Mouse (Mus musculus): ENCODE data around the gene Cst3. TPM values are rescaled to one million over a fixed set of nuclear protein-coding genes. Genes with fewer than 3 reads are reported as not detected.

Gene Cst3
- polyA plus RNA-seq (2012; ENCODE audit: insufficient read depth, low replicate concordance), result 199 and 636 TPM in 2 replicates

GRCm38 (mm10) chr2:148875335-148875811 lies at the start of gene Cst3:
Cst3 (minus strand) TSS chr2:148875692.
- no peaks in the 10 kb centered on the region for H3K27me3 ChIP-seq (replicated peaks)
- TF ChIP-seq FLI1 (IDR thresholded peaks at IDR 0.05; ENCODE audit: low read length), result no peak
- no peak for TF ChIP-seq GATA1 (IDR thresholded peaks at IDR 0.05; ENCODE audit: borderline replicate concordance, low read length)
- peaks cover 34% of the 10 kb centered on the region for H3K36me3 ChIP-seq (replicated peaks; ENCODE audit: low read length)
- H3K4me3 ChIP-seq (replicated peaks), result peak within 1 kb of the TSS; percentile 100
- no peaks in the 10 kb centered on the region for H3K9me3 ChIP-seq
- peaks cover 63% of the 10 kb centered on the region for H3K4me1 ChIP-seq

- TF ChIP-seq FLI1 (IDR thresholded peaks at IDR 0.05; ENCODE audit: low read length), result no peak
- no peak for TF ChIP-seq GATA1 (IDR thresholded peaks at IDR 0.05; ENCODE audit: borderline replicate concordance, low read length)
- Histone ChIP-seq H3K27me3 (replicated peaks) (no peaks in the 10 kb centered on the region), H3K4me1 (peaks cover 7% of the 10 kb centered on the region), H3K4me3 (replicated peaks) (peak overlapping the region; percentile 85), H3K9me3 (no peaks in the 10 kb centered on the region), H3K36me3 (replicated peaks; ENCODE audit: low read length) (no peaks in the 10 kb centered on the region)
Observed at GRCm38 (mm10) chr2:148902286-148902685, 26.8 kb upstream of the Cst3 start.

GRCm38 (mm10) chr2:148900305-148900704 lies 24.8 kb upstream of the Cst3 start:
- Histone ChIP-seq H3K9me3 (no peaks in the 10 kb centered on the region), H3K4me3 (replicated peaks) (no peak overlapping the region), H3K36me3 (replicated peaks; ENCODE audit: low read length) (no peaks in the 10 kb centered on the region), H3K4me1 (peaks cover 7% of the 10 kb centered on the region), H3K27me3 (replicated peaks) (no peaks in the 10 kb centered on the region)
- no peak for TF ChIP-seq FLI1 (IDR thresholded peaks at IDR 0.05; ENCODE audit: low read length)
- TF ChIP-seq GATA1 (IDR thresholded peaks at IDR 0.05; ENCODE audit: borderline replicate concordance, low read length), result no peak

- Histone ChIP-seq H3K36me3 (replicated peaks; ENCODE audit: low read length) (no peaks in the 10 kb centered on the region), H3K4me3 (replicated peaks) (no peak overlapping the region), H3K27me3 (replicated peaks) (peaks cover 5% of the 10 kb centered on the region), H3K4me1 (peaks cover 4% of the 10 kb centered on the region; the same call in 1 of the 2 replicates), H3K9me3 (no peaks in the 10 kb centered on the region)
- TF ChIP-seq GATA1 (IDR thresholded peaks at IDR 0.05; ENCODE audit: borderline replicate concordance, low read length), result no peak
Observed at GRCm38 (mm10) chr2:148896219-148896618, 20.7 kb upstream of the Cst3 start.

- H3K9me3 ChIP-seq, result no peaks in the 10 kb centered on the region
- no peak for TF ChIP-seq FLI1 (IDR thresholded peaks at IDR 0.05; ENCODE audit: low read length)
- no peak for TF ChIP-seq GATA1 (IDR thresholded peaks at IDR 0.05; ENCODE audit: borderline replicate concordance, low read length)
- peaks cover 5% of the 10 kb centered on the region for H3K27me3 ChIP-seq (replicated peaks)
- H3K4me1 ChIP-seq, result no peaks in the 10 kb centered on the region
- H3K36me3 ChIP-seq (replicated peaks; ENCODE audit: low read length), result no peaks in the 10 kb centered on the region
- no peak overlapping the region for H3K4me3 ChIP-seq (replicated peaks)
Observed at GRCm38 (mm10) chr2:148893107-148893506, 17.6 kb upstream of the Cst3 start.

- TF ChIP-seq FLI1 (IDR thresholded peaks at IDR 0.05; ENCODE audit: low read length) (no peak), GATA1 (IDR thresholded peaks at IDR 0.05; ENCODE audit: borderline replicate concordance, low read length) (no peak)
- H3K4me3 ChIP-seq (replicated peaks), result no peak overlapping the region
- H3K4me1 ChIP-seq, result no peaks in the 10 kb centered on the region
- H3K9me3 ChIP-seq, result no peaks in the 10 kb centered on the region
- peaks cover 5% of the 10 kb centered on the region for H3K27me3 ChIP-seq (replicated peaks)
- no peaks in the 10 kb centered on the region for H3K36me3 ChIP-seq (replicated peaks; ENCODE audit: low read length)
Observed at GRCm38 (mm10) chr2:148890021-148890851, 14.7 kb upstream of the Cst3 start.

- TF ChIP-seq FLI1 (IDR thresholded peaks at IDR 0.05; ENCODE audit: low read length), result no peak
- no peak for TF ChIP-seq GATA1 (IDR thresholded peaks at IDR 0.05; ENCODE audit: borderline replicate concordance, low read length)
- Histone ChIP-seq H3K4me1 (peaks cover 4% of the 10 kb centered on the region; the same call in 1 of the 2 replicates), H3K27me3 (replicated peaks) (peaks cover under 1% of the 10 kb centered on the region), H3K4me3 (replicated peaks) (no peak overlapping the region), H3K9me3 (no peaks in the 10 kb centered on the region), H3K36me3 (replicated peaks; ENCODE audit: low read length) (no peaks in the 10 kb centered on the region)
Observed at GRCm38 (mm10) chr2:148889331-148890010, 14.0 kb upstream of the Cst3 start.

GRCm38 (mm10) chr2:148888872-148889271 lies 13.4 kb upstream of the Cst3 start:
- no peak overlapping the region for H3K4me3 ChIP-seq (replicated peaks)
- H3K27me3 ChIP-seq (replicated peaks), result no peaks in the 10 kb centered on the region
- no peaks in the 10 kb centered on the region for H3K36me3 ChIP-seq (replicated peaks; ENCODE audit: low read length)
- TF ChIP-seq GATA1 (IDR thresholded peaks at IDR 0.05; ENCODE audit: borderline replicate concordance, low read length) (no peak), FLI1 (IDR thresholded peaks at IDR 0.05; ENCODE audit: low read length) (no peak)
- peaks cover 4% of the 10 kb centered on the region; the same call in 1 of the 2 replicates for H3K4me1 ChIP-seq
- H3K9me3 ChIP-seq, result no peaks in the 10 kb centered on the region

GRCm38 (mm10) chr2:148884738-148885137 lies 9.2 kb upstream of the Cst3 start:
- no peaks in the 10 kb centered on the region for H3K27me3 ChIP-seq (replicated peaks)
- no peaks in the 10 kb centered on the region for H3K36me3 ChIP-seq (replicated peaks; ENCODE audit: low read length)
- TF ChIP-seq GATA1 (IDR thresholded peaks at IDR 0.05; ENCODE audit: borderline replicate concordance, low read length) (no peak), FLI1 (IDR thresholded peaks at IDR 0.05; ENCODE audit: low read length) (no peak)
- peaks cover 4% of the 10 kb centered on the region; the same call in 1 of the 2 replicates for H3K4me1 ChIP-seq
- H3K4me3 ChIP-seq (replicated peaks), result no peak overlapping the region
- H3K9me3 ChIP-seq, result no peaks in the 10 kb centered on the region

GRCm38 (mm10) chr2:148879199-148879598 lies 3.7 kb upstream of the Cst3 start:
- no peak overlapping the region for H3K4me3 ChIP-seq (replicated peaks)
- H3K4me1 ChIP-seq, result peaks cover 47% of the 10 kb centered on the region
- no peaks in the 10 kb centered on the region for H3K36me3 ChIP-seq (replicated peaks; ENCODE audit: low read length)
- H3K27me3 ChIP-seq (replicated peaks), result no peaks in the 10 kb centered on the region
- H3K9me3 ChIP-seq, result no peaks in the 10 kb centered on the region
- no peak for TF ChIP-seq GATA1 (IDR thresholded peaks at IDR 0.05; ENCODE audit: borderline replicate concordance, low read length)
- TF ChIP-seq FLI1 (IDR thresholded peaks at IDR 0.05; ENCODE audit: low read length), result no peak

Data from megakaryocyte, embryonic 14.5 days (primary cell).